Mouse (Mus musculus) T-cell, adult 2 months (primary cell): ENCODE measurements around the gene Uvrag.
A peak's percentile ranks its signal among the peaks of the same experiment; 100 is the strongest.

Source experiments
- DNase-seq: peaks from one replicate; pipeline ENCODE4 v3.0.0; 2022; ENCODE audit warnings: low spot score

Gene Uvrag

DNA sequence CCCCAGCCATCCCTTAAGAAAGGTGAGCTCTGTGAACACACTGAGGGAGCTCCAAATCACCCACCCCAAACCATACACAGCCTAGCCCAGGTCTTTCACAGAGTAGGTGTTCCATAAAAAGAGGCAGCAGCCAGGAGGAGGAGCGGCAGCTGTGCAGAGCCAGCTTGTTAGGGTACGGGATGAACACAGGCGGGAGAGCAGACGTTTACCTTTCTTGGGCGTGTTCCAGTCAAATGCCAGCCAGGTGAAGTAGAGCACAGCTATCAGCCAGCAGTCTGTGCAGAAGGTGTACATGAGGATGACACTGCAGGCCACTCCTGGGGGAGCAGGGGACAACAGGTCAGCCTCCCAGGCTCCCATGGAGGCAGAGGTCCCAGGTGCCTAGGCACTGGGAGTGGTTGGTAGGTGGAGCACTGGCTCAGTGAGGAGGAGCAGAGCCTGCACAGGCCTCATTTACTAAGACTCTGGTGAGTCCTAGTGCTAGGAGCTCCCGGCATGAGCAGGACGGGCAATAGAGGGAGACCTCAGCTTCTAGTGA, 24.0 kb upstream of the Uvrag start:
- no peak for DNase-seq

DNA sequence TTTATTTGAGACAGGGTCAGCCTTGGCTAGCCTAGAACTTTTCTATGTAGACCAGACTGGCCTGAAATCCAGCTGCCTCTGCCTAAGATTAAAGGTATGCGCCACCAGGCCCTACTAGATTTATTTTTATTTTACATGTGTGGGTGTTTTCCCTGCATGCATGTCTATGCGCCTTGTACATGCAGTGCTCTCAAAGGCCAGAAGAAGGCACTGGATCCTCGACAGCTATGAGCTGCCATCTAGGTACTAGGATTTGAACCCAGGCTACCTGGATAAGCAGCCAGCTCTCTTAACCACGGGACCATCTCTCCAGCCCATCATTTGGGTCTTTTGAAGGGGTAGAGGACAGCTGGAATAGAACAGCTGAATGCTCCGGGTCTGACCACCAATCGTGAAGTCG, 21.5 kb upstream of the Uvrag start:
- no peak for DNase-seq

DNA sequence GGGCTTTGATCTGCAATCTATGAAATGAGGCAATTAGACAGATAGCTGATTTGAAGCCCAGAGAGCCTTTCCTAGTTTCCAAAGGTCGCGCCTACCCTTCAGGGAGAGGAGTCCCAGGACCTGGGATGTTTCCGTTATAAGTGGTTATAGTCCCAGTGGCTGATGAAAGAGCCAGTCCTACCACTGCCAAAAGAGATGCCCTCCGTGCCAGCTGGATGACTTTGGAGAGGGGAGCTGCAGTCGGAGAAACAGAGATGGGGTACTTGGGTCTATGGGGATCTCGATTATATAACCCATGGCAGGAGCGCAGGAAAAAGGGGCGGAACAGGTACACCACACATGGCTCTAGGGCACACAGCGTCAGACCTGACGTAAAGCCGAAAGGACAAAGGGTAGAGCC, 21.0 kb upstream of the Uvrag start:
- DNase-seq = no peak

DNA sequence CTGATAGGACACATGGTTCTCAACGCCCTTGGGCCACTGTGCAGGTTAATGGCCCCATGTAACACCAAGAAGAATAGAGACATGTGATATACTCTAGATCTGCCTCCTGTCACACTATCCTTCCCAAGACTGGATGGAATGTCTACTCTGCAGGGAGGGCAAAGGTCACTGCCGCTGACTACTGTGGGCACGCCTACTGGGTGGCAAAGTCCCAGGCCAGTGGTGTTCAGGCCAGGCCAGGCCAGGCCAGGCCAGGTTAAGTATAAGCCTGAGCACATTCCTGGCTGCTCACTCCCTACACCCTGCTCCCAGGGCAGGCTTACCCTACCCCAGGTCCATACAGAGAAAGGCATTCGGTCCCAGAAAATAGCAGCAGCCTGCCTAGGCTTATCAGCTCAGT, 20.6 kb upstream of the Uvrag start:
- no peak for DNase-seq

DNA sequence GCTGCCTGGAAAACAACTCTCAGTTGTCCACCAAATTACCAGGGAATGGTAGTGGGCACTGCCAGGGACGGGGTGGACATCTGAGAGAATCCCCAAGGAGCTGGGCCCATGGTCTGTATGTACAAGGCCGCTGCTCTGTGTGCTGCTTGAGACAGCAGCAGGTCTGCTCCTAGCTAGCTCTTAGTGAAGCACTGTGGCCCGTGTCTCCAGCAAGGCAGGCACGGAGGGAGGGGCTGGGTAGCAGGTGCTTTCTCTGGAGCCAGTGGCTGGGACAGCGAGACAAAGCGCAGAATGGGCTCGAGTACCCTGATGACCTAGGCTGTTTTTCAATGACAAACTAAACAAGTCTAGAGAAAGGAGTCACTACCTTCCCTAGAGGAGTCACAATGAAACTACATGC, 20.1 kb upstream of the Uvrag start:
- DNase-seq = no peak

DNA sequence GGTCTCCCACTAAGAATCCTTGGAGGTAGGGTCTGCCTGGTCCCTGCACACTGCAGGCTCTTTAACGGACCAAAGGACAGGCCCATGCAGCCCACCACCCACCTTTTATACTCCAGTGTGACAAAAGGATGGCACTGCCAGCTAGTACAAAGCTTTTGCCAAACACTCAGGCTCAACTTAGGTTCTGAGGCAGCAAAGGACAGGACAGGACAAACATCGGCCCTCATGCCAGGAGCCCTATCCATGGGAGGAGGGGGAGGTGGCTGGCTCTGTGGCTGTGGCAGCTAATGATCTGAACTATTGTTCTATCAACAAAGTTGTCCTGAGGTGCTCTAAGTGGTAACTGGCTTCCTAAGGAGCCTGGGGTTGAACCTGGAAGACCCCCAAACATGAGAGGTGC, 18.5 kb upstream of the Uvrag start:
- DNase-seq = no peak

DNA sequence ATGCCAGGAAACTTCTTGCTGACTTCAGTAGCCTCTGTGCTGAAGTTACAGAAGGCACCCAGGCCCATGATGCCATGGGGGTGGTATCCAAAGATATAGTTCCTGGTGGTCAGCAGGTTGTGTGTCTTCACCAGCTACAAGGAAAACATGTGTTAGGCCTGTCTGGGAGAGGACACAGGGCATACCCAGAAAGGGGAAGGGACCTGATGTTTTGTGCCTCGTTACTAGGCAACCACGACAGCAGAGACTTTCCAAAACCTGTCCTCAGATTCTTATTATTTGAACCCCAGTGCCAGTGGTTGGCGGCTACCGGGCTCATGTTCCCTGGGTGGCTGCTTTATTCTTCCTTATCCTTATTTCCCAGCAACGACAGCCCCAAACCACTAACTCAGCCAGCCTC, 18.0 kb upstream of the Uvrag start:
- no peak for DNase-seq

DNA sequence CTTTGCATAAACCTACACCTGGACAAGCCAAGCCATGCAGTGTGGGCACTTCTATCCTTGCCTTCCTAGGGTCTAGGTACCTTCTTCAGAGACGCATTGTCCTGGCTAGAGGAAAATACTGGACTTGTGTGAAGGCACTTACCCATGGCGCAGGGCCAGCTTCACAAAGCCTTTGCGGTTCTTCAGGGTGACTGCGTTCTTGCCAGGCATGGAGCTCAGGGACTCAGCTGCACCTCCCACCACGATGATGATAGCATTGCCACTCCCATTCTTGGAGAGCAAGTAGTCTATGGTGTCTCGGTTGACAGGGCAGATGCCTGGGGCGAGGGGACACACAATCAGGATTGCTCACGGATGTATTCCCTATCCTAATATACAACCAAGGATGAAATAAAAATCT, 17.1 kb upstream of the Uvrag start:
- no peak for DNase-seq

DNA sequence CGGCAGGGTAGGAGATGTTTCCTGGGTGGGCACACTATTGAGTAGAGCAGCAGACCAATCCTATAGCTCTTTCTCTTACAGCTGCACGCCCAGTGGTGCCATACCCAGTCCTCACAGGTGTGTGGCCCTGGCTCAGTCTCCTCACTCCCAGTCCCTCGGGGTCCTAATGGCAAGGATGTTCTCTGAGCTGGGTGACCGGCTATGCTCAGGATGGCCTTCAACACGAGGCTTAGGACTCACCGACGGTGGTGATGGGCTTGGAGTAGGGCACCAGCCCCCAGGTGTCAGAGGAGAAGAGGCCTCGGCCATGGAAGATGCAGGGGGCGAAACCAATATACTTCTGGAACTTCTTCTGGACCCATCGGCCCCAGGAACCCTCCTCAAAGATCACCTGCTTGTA, 15.8 kb upstream of the Uvrag start:
- DNase-seq = no peak

DNA sequence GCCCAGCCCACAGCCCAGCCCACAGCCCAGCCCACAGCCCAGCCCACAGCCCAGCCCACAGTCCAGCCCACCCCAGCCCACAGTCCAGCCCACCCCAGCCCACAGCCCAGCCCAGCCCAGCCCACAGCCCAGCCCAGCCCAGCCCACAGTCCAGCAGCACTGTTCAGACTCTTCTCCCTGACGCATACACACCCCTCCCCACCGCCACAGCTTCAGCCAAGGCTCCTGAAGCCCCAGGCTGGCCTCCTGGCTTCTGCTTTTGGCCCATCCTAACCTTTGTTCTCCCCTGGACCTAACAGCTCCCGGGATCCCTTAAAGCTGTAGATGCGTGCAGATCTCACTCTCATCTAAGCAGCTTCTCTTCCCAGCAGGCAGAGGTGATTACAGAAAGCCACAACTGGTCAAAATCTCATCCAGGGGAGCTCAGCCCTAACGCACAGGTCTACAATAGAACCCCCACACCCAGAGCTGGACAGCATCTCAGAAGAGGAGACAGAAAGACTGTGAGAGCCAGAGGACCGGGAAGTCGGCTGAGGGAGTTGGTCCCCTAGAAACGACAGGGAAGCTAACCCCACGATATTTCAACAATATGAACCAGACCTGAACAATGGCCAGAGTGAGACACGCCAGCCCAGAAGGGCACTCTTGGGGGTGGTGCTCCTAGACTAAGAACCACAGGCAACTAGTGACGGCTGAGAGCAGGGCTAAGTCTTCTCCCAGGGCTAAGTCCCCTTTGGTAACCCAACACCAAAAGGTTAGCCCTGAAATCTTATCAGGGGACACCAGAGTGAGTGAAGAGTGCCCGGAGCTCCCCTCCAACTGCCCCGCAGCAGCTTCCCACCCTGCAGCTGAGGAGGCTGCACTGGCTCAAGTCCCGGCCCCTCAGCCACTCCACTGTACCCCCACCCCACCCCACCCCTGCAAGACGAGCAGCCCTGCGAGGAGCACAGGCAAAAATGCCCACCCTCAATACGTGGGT, 14.7 kb upstream of the Uvrag start:
- no peak for DNase-seq

DNA sequence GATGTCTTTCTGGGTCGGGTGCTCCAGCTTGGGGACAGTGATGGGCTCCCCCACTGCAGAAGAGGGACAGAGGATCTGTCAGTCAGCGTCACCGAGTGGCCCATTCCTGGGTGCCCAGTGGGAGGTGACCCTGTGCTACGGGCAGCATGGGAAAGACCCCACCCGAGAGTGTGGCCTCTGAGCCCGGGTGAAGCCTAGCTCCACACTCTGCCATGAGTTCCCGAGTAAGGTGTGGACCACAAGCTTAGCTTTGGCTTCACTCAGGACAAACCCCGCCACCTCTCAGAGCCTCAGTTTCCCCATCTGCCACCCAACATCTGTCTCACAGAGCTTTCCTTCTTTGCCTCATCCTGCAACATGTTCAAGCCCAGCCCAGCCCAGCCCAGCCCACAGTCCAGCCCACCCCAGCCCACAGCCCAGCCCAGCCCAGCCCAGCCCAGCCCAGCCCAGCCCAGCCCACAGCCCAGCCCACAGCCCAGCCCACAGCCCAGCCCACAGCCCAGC, 13.8 kb upstream of the Uvrag start:
- no peak for DNase-seq

DNA sequence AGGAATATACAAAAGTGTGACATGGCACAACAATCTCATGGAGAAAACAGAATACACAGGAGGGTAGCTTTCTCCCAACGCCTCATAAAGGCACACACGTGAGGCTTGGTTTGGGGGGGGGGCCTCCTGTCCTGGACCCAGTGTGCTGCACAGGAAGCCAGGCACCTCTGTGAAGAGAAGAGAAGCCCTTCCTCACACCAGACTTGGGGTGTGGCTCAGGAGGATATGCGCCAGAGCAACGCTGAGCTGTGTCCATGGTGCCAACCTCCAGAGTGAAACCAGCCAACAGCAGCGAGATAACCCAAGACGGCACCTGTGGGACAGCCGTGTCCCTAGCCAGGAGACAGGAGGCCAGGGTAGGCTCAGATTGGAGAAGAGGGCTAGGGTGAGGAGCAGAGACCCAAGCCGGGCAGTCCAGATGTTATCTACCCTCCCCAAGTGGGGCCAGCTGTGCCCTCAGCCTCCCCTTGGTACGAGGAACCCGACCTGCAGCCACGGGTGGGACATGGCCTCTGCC, 12.8 kb upstream of the Uvrag start:
- DNase-seq = no peak

DNA sequence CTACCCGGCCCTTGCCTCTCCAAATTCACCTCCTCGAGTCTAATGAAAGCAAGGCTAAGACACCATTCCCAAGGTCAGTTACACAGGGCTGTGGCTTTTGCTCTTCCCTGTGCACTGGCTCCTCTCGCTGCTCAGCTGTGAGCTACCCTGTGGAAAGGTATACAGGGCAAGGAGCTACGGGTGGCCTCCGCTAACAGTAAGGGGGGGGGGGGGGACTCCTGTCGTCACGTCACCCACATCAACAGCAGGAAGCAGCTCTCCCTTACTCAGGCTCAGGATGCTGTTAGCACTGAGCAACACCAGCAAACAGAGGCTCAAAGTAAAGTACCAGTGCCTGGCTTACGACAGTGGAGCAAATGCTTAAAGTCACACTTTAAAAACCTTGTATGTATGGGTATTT, 11.8 kb upstream of the Uvrag start:
- peak; percentile 28 for DNase-seq

- DNase-seq = peak; percentile 93
These were observed 10.4 kb upstream of the Uvrag start for GRCm38 (mm10) chr7:99151342-99151741.

GRCm38 (mm10) chr7:99149017-99149416, 8.1 kb upstream of the Uvrag start:
- DNase-seq = no peak

- no peak for DNase-seq
These were observed 6.6 kb upstream of the Uvrag start for GRCm38 (mm10) chr7:99147494-99147893.

GRCm38 (mm10) chr7:99146906-99147305, 6.0 kb upstream of the Uvrag start:
- no peak for DNase-seq

DNA sequence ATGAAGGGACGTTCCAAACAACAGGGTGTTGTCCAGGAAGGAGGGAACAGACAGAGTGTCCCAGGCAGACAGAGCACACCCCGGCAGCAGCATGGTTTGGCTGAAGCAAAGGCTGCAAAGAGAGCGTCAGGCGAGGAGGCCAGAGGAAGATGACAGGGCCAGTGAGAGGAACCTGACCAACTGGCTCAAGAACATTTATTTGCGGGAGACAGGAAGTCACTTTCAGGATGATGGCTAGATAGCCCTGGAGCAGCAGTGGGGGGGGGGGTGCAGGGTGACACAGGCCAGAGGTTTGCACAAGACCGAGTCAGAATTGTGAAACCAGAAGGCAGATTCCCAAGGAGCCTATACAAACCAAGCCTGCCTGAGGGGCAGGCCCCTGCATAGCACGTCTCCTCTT, 5.1 kb upstream of the Uvrag start:
- no peak for DNase-seq

GRCm38 (mm10) chr7:99144616-99145015, 3.7 kb upstream of the Uvrag start:
- no peak for DNase-seq

GRCm38 (mm10) chr7:99143244-99143643, 2.3 kb upstream of the Uvrag start:
- DNase-seq = no peak

DNA sequence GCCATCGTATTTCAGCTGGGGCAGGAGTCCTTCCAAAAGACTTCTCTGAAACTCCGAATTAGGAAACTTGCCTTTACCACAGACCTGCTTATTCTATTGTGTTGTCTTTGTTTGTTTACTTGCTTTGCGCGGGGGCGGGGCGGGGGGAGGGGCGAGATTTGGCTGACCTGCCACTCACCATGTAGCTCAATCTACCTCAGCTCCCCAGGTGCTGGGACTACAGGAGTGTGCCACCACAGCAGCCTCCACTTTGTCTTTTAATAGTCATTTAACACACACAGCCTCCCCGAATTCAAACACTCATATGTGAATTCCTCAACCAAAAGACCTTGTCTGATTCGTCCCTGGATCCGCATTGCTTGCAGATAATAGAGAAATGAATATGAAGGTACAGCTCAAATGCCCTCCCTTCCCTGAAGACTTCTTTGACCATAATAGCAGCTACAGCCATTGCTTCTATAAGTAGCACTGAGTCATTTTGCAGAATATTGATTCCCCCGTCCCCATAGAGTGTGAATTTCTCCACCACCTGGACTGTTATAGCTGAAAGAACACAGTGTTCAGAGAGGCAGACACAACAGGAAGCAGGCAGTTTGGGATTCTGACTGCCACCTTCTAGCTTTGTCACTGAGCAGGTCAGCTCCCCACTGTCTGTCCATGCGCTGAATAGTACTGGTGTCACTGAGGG, 1.1 kb upstream of the Uvrag start:
- DNase-seq = no peak

- DNase-seq = no peak
These were observed 430 bp downstream of the Uvrag start for GRCm38 (mm10) chr7:99140511-99140910.
